Mouse (Mus musculus): Measurements from ENCODE around the gene Bricd5.

GRCm38 (mm10) chr17:24496026-24496425 is 22.3 kb downstream of the Bricd5 start:
- TF ChIP-seq POLR2A (IDR thresholded peaks at IDR 0.05; ENCODE audit: borderline replicate concordance, low read depth, low read length) (no peak), CTCF (IDR thresholded peaks at IDR 0.05; ENCODE audit: low read depth, low read length) (no peak)

All from bone marrow macrophage, adult 2 months (primary cell).